In genomic region chr11:120045839-120046552, GRCm38 (mm10) we compare ENCODE assay signal across 8 mouse cellular contexts. TPM values are rescaled to one million over a fixed set of nuclear protein-coding genes. Genes with fewer than 3 reads are reported as not detected.
DNase-seq lines count a peak whose midpoint lies in the region; ATAC-seq lines count a peak whose summit lies in the region.

No protein-coding gene starts in this region.

- H3K4me2 ChIP-seq in stomach, embryonic 14.5 days (replicated peaks; ENCODE audit: low read depth, low read length): peak overlapping the region; percentile 96

- peak; percentile 54 to 68 for DNase-seq in layer of hippocampus, postnatal 10 days (ENCODE audit: low spot score in 2 of 2)
- DNase-seq in layer of hippocampus, adult 9-10 months (ENCODE audit: low spot score): no peak
- peak; percentile 70 for DNase-seq in cerebellum, adult 8-10 months
- DNase-seq in gastrocnemius, postnatal 25 days: peak; percentile 42
- DNase-seq in limb, embryonic 10.5 days (ENCODE audit: low spot score): no peak
- DNase-seq in embryo, embryonic 10.5 days (ENCODE audit: low spot score): no peak

- H3K27me3 ChIP-seq in limb, embryonic 10.5 days (ENCODE audit: low read depth, poor library complexity, severe bottlenecking): peaks cover 70% of the 10 kb centered on the region
- H3K27me3 ChIP-seq in stomach, embryonic 14.5 days (ENCODE audit: control insufficient read depth, insufficient read depth, low read length): peaks cover 9% of the 10 kb centered on the region; the same call in 1 of the 2 replicates

- H3K9me3 ChIP-seq in limb, embryonic 10.5 days (replicated peaks): no peaks in the 10 kb centered on the region
- no peaks in the 10 kb centered on the region for H3K9me3 ChIP-seq in stomach, embryonic 14.5 days (ENCODE audit: control insufficient read depth, low read depth, low read length)

- WGBS in limb, embryonic 10.5 days: 65% methylated on average over 11 of the region's 11 CpGs
- WGBS in stomach, embryonic 14.5 days: 39% methylated on average over 11 of the region's 11 CpGs

- no peaks in the 10 kb centered on the region for H3K36me3 ChIP-seq in limb, embryonic 10.5 days
- no peaks in the 10 kb centered on the region for H3K36me3 ChIP-seq in stomach, embryonic 14.5 days (ENCODE audit: control insufficient read depth, insufficient read depth, low read length)

- ATAC-seq in stomach, embryonic 14.5 days (ENCODE audit: insufficient number of reproducible peaks, insufficient read depth, low FRiP score, low read depth): peak; percentile 19; the same call in 1 of the 2 replicates
- ATAC-seq in monocyte, adult 5-6 weeks (replicated peaks; ENCODE audit: insufficient number of reproducible peaks, low FRiP score, low TSS enrichment, poor library complexity, severe bottlenecking): no peak

- H3K27ac ChIP-seq in limb, embryonic 10.5 days: peak overlapping the region; percentile 80
- H3K27ac ChIP-seq in stomach, embryonic 14.5 days (ENCODE audit: low read length): no peak overlapping the region

- peaks cover 54% of the 10 kb centered on the region for H3K4me1 ChIP-seq in limb, embryonic 10.5 days
- peaks cover 12% of the 10 kb centered on the region for H3K4me1 ChIP-seq in stomach, embryonic 14.5 days (ENCODE audit: control insufficient read depth, insufficient read depth, low read length)

- peak overlapping the region; percentile 72 for H3K4me3 ChIP-seq in limb, embryonic 10.5 days
- peak overlapping the region; percentile 50 for H3K4me3 ChIP-seq in stomach, embryonic 14.5 days (ENCODE audit: low read depth, low read length)

- peak overlapping the region; percentile 52; the same call in 1 of the 2 replicates for H3K9ac ChIP-seq in stomach, embryonic 14.5 days (replicated peaks; ENCODE audit: low read depth, low read length)

RNA-seq across cellular contexts. Expression of gene Aatk, which starts 1.0 kb away (rescaled TPM):
- 100 to 1,000 TPM; 136 to 148 TPM for total RNA-seq in layer of hippocampus, postnatal 10 days (2021)
- total RNA-seq in gastrocnemius, postnatal 25 days (2021): 1 to 10 TPM; 4.8 to 4.9 TPM
- 0.78 and 1.7 TPM in 2 replicates for polyA plus RNA-seq in limb, embryonic 10.5 days (2016; fragmentation: Nextera tagmentation; extraction: Ambion mirVana)
- polyA plus RNA-seq in stomach, embryonic 14.5 days (2014; fragmentation: Nextera tagmentation; extraction: Ambion mirVana): 3.5 and 4.1 TPM in 2 replicates
- total RNA-seq in monocyte, adult 5-6 weeks (2017): 0.21 to 0.29 TPM (median 0.29 TPM) in 3 replicates

RNA-seq across cellular contexts. Expression of gene Cep131, which starts 40.6 kb away (rescaled TPM):
- total RNA-seq in layer of hippocampus, postnatal 10 days (2021): 10 to 100 TPM; 44.3 to 53.4 TPM
- 1 to 10 TPM; 5.1 to 7.2 TPM for total RNA-seq in gastrocnemius, postnatal 25 days (2021)
- polyA plus RNA-seq in limb, embryonic 10.5 days (2016; fragmentation: Nextera tagmentation; extraction: Ambion mirVana): 46.7 and 55.2 TPM in 2 replicates
- polyA plus RNA-seq in stomach, embryonic 14.5 days (2014; fragmentation: Nextera tagmentation; extraction: Ambion mirVana): 18.7 and 20.1 TPM in 2 replicates
- total RNA-seq in monocyte, adult 5-6 weeks (2017): 2.9 to 9.1 TPM (median 8.3 TPM) in 3 replicates

RNA-seq across cellular contexts. Expression of gene Tepsin, which starts 52.5 kb away (rescaled TPM):
- 10 to 100 TPM; 19.3 to 19.7 TPM for total RNA-seq in layer of hippocampus, postnatal 10 days (2021)
- total RNA-seq in gastrocnemius, postnatal 25 days (2021): 1 to 10 TPM; 5.2 to 5.5 TPM
- polyA plus RNA-seq in limb, embryonic 10.5 days (2016; fragmentation: Nextera tagmentation; extraction: Ambion mirVana): 21.4 and 23.0 TPM in 2 replicates
- 17.2 and 19.0 TPM in 2 replicates for polyA plus RNA-seq in stomach, embryonic 14.5 days (2014; fragmentation: Nextera tagmentation; extraction: Ambion mirVana)
- 13.9 to 20.6 TPM (median 17.0 TPM) in 3 replicates for total RNA-seq in monocyte, adult 5-6 weeks (2017)

RNA-seq across cellular contexts. Expression of gene Ndufaf8, which starts 52.7 kb away (rescaled TPM):
- 10 to 100 TPM; 36.4 to 37.3 TPM for total RNA-seq in layer of hippocampus, postnatal 10 days (2021)
- 10 to 100 TPM; 30.9 to 39.5 TPM for total RNA-seq in gastrocnemius, postnatal 25 days (2021)
- 78.5 and 83.8 TPM in 2 replicates for polyA plus RNA-seq in limb, embryonic 10.5 days (2016; fragmentation: Nextera tagmentation; extraction: Ambion mirVana)
- 70.1 and 82.6 TPM in 2 replicates for polyA plus RNA-seq in stomach, embryonic 14.5 days (2014; fragmentation: Nextera tagmentation; extraction: Ambion mirVana)
- total RNA-seq in monocyte, adult 5-6 weeks (2017): 21.0 to 40.3 TPM (median 25.7 TPM) in 3 replicates

Comparison
In these comparisons a context has a peak if more than half of its experiments do, and no peak if none do; other contexts are left out.
1. DNase-seq: peak in layer of hippocampus, postnatal 10 days (2 of 2), cerebellum, adult 8-10 months (single experiment) and gastrocnemius, postnatal 25 days (single experiment); none in layer of hippocampus, adult 9-10 months (single experiment), limb, embryonic 10.5 days (single experiment) and embryo, embryonic 10.5 days (single experiment).
2. RNA of gene Aatk, which starts 1.0 kb away (total RNA-seq): 136 to 148 TPM in layer of hippocampus, postnatal 10 days; 4.8 to 4.9 TPM in gastrocnemius, postnatal 25 days and 0.21 to 0.29 TPM in monocyte, adult 5-6 weeks; every median in the first group is over 10 times any median in the second.